Mouse (Mus musculus) neural tube, embryonic 10.5 days (tissue): ENCODE results near the gene Kcnh5.

Experiments
- DNase-seq: peaks from one replicate; pipeline ENCODE4 v3.0.0-alpha.2; 2017; ENCODE audit warnings: low spot score; ENCODE audit errors: extremely low spot score

The Kcnh5 gene

DNA sequence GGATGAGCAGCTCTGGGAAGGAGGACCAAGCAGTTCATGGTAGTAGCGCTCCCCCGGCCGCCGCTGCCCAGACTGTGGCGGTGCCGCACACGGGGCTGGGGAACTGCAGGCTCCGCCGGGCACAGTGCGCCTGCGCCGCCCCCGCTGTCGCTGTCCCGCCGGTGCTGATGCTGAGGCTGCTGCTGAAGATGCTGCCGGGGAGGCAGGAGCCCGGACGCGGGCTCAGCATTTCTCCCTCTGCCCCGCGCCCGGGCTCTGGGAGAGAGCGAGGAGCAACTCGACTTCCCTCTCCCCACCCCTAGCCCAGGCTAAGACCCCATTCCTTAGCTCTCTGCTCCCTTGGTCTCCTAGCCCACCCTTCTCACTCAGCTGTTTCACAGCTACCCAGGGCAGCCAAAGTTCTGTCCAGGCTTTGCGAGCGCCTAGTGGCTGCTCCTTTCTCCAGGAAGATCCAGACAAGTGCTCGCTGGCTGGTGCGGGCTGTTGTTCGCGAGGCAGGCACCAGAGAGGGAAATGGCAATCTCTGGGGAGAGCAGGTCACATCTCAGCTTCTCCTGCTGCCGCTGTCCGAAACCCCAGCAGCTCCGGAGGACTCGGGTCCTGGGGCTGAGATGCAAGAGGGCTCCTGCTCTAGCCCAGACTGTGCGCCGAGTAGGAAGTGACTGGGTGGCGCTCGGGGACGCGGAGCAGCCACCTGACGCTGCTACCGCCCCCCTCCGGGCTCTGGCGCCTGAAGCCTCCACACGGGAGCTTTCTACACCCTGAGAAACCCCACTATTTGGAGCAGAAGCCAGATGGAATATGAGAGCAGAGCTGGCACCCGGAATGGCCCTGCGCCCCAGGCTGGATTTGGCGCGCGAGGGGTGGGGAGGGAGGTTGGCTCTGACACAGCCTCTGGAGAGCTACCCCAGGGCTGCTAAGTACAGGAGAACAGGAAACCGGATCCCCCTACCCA is at the start of gene Kcnh5:
Kcnh5 (minus strand) TSS at position 642 of the 955 bp plus-strand sequence.
- DNase-seq = peak; percentile 79

DNA sequence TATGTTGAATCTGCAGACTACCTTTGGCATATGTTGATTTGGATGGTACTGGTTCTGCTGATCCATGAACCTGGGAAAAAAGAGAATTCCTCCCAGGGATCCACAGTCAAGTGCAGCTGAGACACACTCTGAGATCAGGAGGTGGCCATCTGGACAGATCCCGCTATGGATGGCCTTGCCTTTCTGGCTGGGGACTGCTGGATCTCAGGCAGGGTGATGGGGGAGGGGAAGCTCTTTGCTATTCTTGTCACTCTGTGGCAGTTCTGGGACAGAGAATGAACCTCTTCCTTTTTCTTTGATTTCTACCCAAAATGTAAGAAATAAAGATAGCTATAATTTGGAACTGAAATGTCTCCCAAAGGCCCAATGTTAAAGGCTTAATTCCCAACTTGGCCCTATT is 46.8 kb upstream of the Kcnh5 start:
- DNase-seq = no peak

DNA sequence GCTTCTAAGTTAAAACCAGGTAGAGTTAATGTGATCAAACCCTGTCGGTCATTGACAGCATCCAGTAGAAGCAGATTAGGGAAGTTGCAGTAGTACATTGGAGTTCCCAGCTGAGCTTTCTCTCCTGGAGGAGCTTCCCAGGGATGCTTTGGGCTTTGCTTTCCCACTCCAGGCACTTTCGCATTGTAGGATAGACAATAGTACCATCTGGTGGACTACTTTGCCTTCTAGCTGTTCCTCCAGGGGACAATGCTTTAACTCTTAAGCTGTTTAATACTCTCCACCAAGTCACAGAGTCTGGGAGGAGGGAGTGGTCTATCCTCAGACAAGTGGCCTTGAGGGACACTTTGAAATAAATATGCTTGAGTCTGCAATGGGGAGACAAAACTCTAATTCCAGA is 12.3 kb upstream of the Kcnh5 start:
- DNase-seq = no peak

DNA sequence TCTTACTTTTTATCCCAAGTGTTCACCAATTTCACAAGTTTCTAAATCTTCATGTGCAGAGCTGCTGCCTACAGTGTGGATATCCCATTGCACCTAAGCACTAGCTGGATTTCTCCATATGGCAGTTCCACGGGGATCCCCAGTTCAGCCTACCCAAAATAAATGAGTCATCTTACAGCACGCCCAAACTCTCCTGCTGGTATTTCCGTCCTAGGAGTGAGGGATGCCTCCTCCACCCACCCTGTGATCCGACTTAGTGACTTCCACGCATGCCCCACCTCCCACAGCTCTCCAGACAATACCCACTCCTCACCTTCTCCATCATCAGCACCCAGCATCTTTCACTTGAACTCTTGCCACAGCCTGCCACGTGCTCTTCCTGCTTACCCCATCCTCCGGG is 5.5 kb upstream of the Kcnh5 start:
- DNase-seq = no peak

DNA sequence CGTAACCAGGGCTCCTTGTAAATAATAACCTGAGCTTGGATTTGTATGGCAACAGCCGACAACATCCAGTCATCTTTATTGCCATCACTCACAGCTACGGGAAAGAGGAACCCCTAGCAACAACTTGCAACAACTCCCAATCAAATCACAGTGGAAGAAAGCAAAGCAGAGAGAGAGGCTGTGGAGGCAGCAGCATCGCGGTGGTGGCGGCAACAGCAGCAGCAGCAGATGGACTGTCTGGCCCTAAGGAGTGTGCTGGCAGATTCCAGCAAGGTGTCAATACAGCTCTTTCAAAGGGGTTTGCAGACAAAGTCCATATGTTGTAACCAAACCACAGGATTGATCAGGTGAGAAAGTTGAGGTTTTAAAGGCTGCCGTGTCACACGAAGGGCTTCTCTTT is 2.4 kb upstream of the Kcnh5 start:
- no peak for DNase-seq

DNA sequence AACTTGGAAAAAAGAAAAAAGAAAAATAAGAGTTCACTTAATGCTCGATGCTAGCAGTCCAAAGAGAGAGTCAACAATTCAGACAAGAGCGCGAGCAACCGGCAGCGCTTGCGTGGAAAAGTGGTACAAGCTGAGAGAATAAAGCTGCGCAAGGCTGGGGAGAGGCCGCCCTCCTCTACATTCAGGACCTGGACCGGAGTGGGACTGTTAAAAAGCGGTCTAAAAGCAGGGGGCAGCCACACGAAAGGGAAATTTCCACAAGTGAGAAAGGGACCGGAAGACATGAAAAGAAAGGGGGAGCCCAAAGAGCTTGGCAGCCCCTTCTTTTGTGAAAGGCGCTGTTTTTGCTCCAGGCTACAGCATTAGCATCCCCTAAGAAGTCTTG is 506 bp upstream of the Kcnh5 start:
- DNase-seq = no peak

DNA sequence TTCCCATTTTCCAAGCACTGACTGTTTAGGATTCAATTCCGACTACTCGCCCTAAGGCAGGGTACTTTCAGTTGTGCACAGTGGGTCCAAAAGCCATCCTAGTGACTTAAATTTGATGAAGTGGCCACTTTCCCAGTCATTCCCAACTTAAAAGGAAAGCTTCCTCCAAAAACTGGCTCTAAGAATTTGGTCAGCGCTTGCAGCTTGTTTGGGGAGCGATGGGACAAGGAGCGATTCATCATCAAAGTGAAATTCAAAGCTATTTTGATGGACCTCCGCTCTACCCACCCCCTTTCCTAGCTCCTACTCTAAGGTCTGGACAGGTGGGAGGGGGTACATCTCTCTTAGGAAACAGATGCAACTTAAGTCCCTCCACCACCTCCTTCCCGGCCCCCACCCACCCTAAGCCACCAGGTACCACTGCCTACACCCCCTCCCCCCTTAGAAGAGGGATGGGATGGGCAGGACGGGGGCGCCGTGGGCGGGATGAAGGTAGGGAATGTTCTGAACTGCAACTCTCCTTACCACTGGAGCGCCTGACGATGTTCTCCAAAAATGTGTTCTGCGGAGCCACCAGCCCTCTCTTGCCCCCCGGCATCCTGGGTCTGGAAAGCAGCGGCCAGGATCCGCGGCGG is 1.1 kb downstream of the Kcnh5 start:
- DNase-seq = no peak

DNA sequence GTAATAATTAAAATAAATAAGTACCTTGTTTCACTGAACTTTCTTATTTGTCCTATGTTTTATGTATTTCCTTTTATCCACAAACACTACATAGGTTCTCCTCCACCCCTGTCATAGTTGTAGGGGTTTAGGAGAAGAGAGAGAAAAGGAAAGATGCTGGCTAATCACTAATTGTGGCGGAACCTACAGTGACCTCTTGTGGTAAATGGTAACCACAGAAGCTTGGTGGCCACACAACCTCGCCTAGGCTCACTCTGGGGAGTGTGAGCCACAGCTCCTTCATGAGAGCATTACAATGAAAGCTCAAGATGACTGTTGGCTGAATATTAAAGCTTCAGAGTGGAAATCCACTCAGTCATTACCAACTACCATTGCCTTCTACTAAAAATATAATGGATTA is 6.2 kb downstream of the Kcnh5 start:
- no peak for DNase-seq

DNA sequence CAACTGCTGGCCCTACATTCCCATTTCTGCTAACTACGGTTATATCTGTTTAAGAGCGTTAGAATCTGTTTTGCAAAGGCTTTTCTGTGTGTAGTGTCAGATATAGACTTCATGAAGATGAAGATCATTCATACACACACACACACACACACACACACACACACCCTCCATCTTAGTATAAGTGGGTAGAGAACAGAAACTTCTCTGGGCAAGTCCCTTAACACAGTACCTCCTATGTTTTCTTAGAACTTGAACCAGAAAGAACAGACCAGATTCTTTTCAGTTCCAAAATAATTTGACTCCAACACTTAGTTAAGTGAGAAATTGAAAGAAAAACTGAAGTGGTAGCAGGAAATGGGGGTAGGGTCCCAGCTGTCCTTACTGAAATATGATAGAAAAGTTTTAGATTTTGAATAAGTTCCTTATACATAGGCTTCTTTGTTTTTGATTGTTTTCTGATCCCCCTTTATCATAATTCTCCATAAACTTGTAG is 24.0 kb downstream of the Kcnh5 start:
- no peak for DNase-seq

DNA sequence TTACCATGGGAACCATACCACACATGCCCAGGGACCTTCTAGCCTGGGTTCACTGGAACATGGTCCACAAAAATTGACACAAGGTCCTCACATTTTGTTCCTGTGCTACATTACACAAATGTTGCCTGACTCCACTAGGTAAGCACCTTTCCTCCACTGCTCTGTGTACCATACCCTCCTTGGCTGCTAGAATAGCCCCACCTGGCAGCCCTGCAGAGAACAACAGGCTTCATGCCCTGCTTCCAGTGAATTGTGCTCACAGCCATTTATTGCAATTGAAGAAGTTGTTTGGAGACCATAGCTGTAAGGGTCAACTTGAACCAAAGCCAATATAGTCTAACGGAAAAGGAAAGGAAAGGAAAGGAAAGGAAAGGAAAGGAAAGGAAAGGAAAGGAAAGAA is 37.3 kb downstream of the Kcnh5 start:
- DNase-seq = no peak

DNA sequence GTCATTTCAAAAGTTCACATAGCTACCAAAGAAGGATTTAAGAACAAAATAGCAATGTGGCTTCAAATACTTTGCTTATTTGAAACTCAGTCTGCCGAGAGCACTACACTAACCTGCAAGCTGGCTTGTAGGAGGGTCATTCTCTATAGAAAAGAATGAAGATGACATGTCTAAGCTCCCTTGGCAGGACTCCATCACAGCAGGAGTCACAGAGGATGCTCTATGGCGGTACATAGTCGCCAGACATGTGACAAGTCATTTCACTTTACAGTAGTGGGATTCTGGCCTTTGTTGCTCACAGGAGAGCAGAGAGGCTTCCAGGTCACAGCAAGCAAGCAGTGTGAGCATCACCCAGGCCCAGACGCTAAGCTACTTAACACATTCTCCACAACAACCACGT is 85.2 kb downstream of the Kcnh5 start:
- no peak for DNase-seq

DNA sequence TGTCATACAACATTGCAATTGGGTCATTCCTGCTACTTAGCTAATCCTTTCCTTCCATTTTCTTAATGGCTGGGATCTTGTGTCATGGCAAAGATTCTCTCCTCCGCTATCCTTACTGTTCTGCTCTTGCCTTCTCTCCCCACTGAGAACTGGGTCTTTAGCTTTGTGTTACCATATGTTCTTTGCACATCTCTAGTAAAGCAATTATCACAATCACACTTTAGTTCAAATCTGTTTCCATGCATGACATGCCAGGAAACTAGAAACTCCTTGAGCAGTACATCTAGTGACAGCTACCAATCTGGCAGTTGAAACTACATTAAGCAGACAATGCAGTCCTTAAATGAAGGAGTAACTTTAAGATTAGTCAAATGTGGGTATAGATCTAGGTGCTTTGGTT is 86.2 kb downstream of the Kcnh5 start:
- no peak for DNase-seq

DNA sequence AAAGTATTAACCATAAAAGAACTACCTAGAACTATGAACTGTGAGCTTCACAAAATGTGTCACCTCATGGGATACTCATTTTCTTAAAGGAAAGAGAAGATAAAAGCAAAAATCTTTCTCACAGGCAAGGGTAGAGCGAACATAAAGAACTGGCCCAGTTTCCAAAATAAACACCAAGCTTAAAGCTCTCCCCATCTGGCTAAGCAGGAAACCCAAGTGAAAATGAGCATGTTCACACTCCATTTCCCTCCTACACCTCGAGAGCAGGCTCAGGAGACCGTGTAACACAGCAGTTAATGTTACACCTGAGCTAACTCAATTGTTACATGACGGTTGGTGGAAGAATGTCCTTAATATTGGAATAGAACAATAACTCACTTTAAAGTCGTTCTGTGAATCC is 100.0 kb downstream of the Kcnh5 start:
- DNase-seq = no peak

DNA sequence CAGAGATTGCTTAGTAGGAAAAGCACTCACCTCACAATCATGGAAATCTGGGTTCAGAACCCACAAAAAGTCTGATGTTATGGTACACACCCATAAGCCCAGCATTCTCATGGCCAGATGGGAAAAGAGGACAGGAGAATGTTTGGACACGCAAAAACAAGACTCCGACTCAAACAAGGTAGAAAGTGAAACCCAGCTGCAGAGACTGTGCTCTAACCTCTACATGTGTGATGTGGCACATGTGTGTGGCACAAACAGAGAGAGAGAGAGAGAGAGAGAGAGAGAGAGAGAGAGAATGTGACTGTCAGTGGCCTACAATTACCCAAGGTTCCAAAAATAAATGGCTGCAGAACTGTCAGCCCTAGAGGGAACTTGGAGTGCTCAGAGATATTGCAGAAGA is 106.1 kb downstream of the Kcnh5 start:
- no peak for DNase-seq

DNA sequence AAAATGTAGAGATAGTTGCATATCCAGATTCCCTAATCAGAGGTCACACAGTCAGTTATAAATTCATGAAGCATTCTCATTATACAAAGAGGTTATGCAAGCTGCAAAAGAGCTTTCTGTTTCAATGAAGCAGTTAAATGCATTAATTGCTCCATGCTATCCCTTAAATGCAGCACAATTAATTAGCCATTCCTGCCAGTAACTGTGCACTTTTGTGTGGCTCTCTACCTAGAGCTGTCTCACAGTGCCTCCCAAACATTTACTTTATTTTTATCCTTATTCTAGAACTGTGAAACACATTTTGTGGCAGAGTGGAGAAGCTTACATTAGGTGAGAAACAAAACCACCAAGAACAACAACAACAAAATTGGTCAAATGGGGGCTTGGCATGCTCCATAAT is 114.6 kb downstream of the Kcnh5 start:
- DNase-seq = no peak

DNA sequence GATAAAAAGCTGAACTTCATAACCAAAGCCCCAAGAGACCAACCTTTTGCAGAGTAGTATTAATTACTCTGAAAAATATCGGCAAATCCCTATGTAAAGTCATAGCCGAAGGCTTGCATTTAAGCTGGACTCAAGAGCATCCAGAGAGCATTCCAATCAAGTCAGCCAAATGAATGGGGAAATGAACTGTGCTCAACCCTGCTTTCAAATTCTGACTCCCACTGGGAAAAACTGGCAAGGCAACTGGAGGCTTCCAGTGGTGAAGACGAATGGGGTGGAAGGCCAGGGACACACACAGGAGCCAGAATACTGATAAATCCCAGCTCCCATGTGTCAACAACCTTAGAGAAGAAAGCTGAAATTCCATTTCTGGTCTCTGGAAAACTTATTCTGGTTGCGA is 115.4 kb downstream of the Kcnh5 start:
- DNase-seq = no peak

DNA sequence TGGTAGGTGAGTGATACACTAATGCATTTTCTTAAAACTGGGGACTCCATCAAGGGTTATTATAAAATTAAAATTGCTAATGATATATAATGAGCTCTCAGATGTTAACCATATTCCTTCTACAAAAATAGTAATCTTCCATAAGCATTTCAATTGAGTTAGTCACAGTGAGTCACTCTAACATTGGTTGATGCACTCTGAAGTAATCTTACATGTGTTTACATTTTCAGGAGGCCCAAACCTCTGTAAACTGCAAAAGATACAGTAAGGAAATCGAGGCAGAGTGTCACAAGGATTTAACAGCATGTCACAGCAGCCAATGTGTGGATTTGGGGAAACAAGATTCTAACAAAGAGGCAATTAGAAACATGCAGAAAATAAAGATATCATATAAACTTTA is 123.4 kb downstream of the Kcnh5 start:
- DNase-seq = no peak

DNA sequence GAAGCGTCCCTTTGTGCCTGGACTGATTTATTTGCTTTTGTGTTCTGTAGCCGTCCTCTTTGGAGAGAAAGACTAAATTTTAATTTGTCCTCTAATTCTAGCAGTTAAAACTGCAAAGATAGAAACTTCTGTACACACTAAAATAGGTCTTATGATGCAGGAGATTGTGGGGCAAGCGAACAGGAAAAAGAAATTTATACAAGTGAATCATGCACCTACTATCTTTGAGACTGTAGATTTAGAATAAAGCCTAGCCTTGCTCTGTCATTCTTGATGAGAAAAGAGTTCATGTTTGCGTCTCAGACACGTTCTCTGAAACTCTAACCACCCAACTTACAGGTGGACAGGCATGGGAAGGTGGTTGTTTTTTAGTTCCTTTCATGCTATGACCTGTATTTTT is 140.4 kb downstream of the Kcnh5 start:
- no peak for DNase-seq

DNA sequence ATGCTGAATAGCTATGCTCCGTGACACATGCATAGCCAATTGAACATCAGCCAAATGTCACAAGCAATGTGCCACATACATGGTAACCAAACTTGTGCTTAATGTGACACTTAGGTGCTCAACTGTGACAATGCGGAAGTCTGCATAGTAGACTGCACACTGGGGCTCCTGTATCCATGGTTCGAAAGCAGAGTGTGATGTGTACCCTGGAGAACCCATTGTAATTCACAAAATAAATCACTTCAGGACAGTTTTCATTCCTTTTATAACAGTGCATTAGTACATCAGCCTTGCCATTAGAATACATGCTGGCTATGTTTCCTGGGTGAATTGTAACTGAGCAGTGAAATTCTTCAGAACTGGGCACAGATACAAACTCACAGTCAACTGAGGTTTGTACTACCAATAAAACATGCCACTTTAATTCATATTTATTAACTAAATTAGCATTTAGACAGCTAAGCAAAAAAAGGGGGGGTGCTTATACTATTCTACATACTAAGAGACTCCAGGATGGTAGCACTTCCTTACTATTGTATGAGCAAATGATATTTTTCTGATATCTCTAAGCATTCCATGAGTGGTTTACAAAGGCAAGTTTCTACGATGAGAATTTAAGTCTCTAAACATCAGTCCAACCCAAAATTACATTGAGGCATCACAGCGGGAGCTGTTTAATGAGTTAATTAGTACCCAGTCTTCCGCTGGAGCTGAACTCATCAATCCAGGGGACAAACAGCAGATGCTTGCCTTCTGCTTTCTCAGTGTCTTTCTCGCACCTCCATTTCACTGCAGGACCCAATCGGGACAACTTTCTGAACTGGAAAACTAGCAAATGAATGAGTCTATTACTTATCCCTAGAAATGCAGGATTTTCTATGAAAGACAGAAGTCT is 144.9 kb downstream of the Kcnh5 start:
- no peak for DNase-seq

DNA sequence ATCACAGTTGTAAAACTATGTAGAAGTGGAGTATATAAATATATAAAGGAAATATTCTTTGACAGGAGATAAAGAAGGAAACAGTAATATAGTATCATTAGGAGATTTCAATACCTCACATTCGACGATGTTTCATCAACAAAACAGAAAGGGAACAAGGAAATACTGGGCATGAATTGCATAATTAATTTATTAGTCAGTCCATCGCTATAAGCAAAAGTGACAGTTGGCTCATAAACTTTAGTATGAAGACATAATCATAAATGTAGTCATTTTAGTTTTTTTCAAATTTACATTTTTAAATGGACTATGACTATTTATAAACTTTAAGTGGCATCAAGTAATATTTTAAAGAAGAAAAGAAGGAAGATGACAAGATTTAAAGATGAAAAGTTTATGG is 205.9 kb downstream of the Kcnh5 start:
- no peak for DNase-seq

DNA sequence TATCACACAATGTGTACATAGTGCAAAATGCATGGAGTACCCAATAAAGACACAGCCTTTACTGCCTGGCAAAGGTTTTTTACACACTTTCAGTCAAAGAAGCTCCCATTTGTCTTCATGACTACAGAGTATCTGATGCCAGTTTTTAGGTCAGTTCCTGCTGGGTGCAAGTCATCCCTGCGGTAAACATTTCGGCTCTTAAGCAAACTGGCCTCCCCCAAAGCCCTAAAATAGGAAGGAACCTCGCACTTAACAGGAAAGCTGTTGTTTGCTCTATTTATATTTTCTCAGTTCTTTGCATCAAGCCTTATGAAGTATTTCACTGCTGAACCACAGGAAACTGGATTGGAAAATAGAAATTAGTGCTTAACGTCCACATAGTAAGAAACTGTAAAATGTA is 207.7 kb downstream of the Kcnh5 start:
- DNase-seq = no peak

DNA sequence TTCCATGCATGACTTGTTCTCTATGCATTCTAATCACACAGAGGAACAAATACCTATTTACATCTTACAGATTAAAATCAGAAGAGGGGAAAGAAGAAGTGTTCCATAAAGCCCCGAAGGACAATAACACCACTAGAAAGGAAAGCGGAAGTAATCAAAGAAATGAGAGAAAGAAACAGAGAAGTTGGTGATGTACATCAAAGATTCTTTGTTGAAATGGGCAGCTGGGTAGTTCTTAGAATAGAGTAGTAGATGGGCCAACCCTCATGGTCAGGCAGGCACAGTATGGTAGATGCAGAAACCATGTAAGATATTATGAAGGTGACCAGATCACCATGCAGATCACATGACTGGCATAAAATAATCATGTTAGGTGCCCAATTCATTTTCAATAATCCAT is 210.9 kb downstream of the Kcnh5 start:
- DNase-seq = no peak
